Mouse (Mus musculus): Measurements from ENCODE around the gene Ahsg. TPM values are rescaled to one million over a fixed set of nuclear protein-coding genes. Genes with fewer than 3 reads are reported as not detected.

Gene Ahsg
- total and polyA plus RNA-seq, 2 experiments from 2014 or later, result 11.1 to 62.1 TPM

DNA sequence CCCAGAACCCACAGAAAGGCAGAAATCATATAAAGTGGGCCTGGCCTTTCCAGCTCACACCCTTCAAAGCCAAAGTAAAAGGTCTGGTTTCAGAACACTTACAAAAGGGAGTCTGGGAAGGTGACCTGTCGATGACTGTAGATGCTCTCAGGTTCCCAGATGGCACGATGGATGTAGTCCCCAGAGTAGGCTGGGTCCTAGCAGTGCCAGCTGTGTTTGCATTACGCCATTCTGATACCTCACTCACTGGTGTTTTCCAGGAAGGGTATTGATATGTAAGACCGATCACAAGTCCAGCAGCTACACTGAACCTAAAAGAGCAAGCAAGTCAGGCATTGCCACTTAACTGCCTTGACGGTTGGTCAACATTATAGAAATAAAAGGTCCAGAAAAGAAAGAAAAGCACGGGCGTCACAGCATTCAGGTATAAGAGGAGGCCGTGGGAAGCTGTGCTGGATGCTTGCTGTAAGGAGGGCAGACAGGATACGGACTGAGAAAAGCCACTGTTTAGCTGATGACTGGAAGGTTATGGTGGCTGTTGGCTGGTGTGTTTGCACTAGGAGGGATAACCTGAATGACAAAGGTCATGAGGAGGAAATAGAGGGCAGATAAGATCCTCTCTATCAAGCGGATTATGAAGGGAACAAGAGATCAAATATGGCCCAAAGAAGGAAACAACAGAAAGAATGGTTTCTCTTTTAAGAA lies 8.9 kb downstream of the Ahsg start:
- DNase-seq (ENCODE audit: low spot score) (no peak), ATAC-seq (ENCODE audit: insufficient read depth, low read depth) (no peak)
- H3K9me3 ChIP-seq (replicated peaks; ENCODE audit: control insufficient read depth, low read length), result no peaks in the 10 kb centered on the region
- H3K9ac ChIP-seq (replicated peaks; ENCODE audit: low read depth, low read length), result no peak overlapping the region
- TF ChIP-seq EP300 (IDR thresholded peaks at IDR 0.05; ENCODE audit: low read depth) (no peak), CTCF (IDR thresholded peaks at IDR 0.05; ENCODE audit: low read depth) (no peak)
- 68% methylated on average over 10 of the region's 10 CpGs for WGBS
- no peak overlapping the region for H3K27ac ChIP-seq (ENCODE audit: low read depth)
- no peaks in the 10 kb centered on the region for H3K4me1 ChIP-seq (ENCODE audit: control insufficient read depth, insufficient read depth)
- H3K4me2 ChIP-seq (ENCODE audit: low read depth, low read length), result no peak overlapping the region
- H3K27me3 ChIP-seq (ENCODE audit: control insufficient read depth, insufficient read depth, low read length), result no peaks in the 10 kb centered on the region
- H3K4me3 ChIP-seq (ENCODE audit: low read depth, low read length), result no peak overlapping the region
- no peaks in the 10 kb centered on the region for H3K36me3 ChIP-seq (replicated peaks; ENCODE audit: control insufficient read depth, insufficient read depth, low read length)

DNA sequence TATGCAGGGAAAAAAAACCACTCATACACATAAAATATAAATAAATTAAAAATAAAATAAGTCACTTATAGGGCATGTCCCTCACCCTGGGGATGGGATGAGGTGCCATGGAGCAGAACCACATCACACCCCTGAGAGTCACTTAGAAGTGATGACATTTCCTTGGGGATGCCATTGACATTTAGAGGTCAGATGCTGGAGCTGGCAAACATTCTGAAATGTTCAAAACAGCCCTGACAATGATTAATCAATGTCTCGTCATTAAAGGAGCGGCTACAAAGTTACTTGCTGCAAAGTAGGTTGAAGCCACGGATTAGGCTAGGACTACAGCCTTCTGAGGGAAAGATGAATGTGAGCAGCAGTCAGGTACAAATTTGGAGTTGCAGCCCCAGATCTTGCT lies 10.2 kb downstream of the Ahsg start:
- no peak for TF ChIP-seq CTCF (IDR thresholded peaks at IDR 0.05; ENCODE audit: low read depth)
- TF ChIP-seq EP300 (IDR thresholded peaks at IDR 0.05; ENCODE audit: low read depth), result no peak
- Histone ChIP-seq H3K4me3 (ENCODE audit: low read depth, low read length) (no peak overlapping the region), H3K9me3 (replicated peaks; ENCODE audit: control insufficient read depth, low read length) (no peaks in the 10 kb centered on the region), H3K36me3 (replicated peaks; ENCODE audit: control insufficient read depth, insufficient read depth, low read length) (no peaks in the 10 kb centered on the region), H3K9ac (replicated peaks; ENCODE audit: low read depth, low read length) (no peak overlapping the region), H3K27me3 (ENCODE audit: control insufficient read depth, insufficient read depth, low read length) (no peaks in the 10 kb centered on the region), H3K4me1 (ENCODE audit: control insufficient read depth, insufficient read depth) (no peaks in the 10 kb centered on the region), H3K27ac (ENCODE audit: low read depth) (no peak overlapping the region), H3K4me2 (ENCODE audit: low read depth, low read length) (no peak overlapping the region)
- ATAC-seq (ENCODE audit: insufficient read depth, low read depth) (no peak), DNase-seq (ENCODE audit: low spot score) (no peak)
- 70% methylated on average over 3 of the region's 3 CpGs for WGBS

DNA sequence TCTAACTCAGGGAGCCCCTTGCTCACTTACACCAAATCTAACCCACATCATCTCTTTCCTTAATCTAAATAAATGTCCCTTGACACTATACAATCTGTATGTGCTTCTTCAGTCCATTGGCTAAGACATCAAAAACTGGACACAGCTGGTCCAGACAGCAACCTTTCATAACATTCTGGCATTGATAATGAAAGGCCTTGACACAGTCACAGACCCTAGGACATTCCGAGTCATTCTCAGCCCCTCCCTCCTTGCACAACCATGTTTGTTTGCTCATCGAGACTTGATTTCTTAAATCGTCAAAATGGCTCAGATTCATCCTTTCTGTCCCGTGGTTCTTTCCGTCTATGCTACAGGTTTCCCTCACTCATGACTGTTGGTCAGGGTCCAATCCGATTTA lies 18.2 kb downstream of the Ahsg start:
- WGBS, result 83% methylated on average over 6 of the region's 6 CpGs
- TF ChIP-seq EP300 (IDR thresholded peaks at IDR 0.05; ENCODE audit: low read depth) (no peak), CTCF (IDR thresholded peaks at IDR 0.05; ENCODE audit: low read depth) (no peak)
- H3K4me1 ChIP-seq (ENCODE audit: control insufficient read depth, insufficient read depth), result no peaks in the 10 kb centered on the region
- H3K9me3 ChIP-seq (replicated peaks; ENCODE audit: control insufficient read depth, low read length), result no peaks in the 10 kb centered on the region
- H3K36me3 ChIP-seq (replicated peaks; ENCODE audit: control insufficient read depth, insufficient read depth, low read length), result no peaks in the 10 kb centered on the region
- ATAC-seq (ENCODE audit: insufficient read depth, low read depth) (no peak), DNase-seq (ENCODE audit: low spot score) (no peak)
- no peaks in the 10 kb centered on the region for H3K27me3 ChIP-seq (ENCODE audit: control insufficient read depth, insufficient read depth, low read length)
- no peak overlapping the region for H3K4me2 ChIP-seq (ENCODE audit: low read depth, low read length)
- no peak overlapping the region for H3K9ac ChIP-seq (replicated peaks; ENCODE audit: low read depth, low read length)
- no peak overlapping the region for H3K27ac ChIP-seq (ENCODE audit: low read depth)
- H3K4me3 ChIP-seq (ENCODE audit: low read depth, low read length), result no peak overlapping the region

DNA sequence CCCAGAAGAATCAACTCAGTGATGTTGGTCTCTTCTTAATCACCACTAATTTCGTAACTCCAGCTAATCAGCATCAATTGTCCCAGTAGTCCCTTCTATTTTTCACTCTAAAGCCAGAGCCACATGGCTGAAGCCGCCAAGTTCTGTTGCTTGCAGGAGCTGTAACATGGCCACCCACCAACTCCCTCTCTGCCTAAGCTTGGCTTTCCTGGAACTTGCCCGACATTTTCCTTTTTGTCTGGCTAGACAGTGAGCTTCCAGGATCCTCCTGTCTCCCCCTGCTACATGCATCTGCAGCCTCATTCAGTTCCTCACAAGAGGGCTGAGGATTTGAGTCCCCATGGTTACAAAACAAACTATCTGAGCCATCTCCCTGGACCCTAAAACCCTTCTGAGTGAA lies 20.9 kb downstream of the Ahsg start:
- no peak overlapping the region for H3K9ac ChIP-seq (replicated peaks; ENCODE audit: low read depth, low read length)
- no peaks in the 10 kb centered on the region for H3K36me3 ChIP-seq (replicated peaks; ENCODE audit: control insufficient read depth, insufficient read depth, low read length)
- H3K4me3 ChIP-seq (ENCODE audit: low read depth, low read length), result no peak overlapping the region
- no peaks in the 10 kb centered on the region for H3K27me3 ChIP-seq (ENCODE audit: control insufficient read depth, insufficient read depth, low read length)
- no peak overlapping the region for H3K27ac ChIP-seq (ENCODE audit: low read depth)
- no peaks in the 10 kb centered on the region for H3K9me3 ChIP-seq (replicated peaks; ENCODE audit: control insufficient read depth, low read length)
- no peak for TF ChIP-seq CTCF (IDR thresholded peaks at IDR 0.05; ENCODE audit: low read depth)
- no peak for TF ChIP-seq EP300 (IDR thresholded peaks at IDR 0.05; ENCODE audit: low read depth)
- ATAC-seq (ENCODE audit: insufficient read depth, low read depth) (no peak), DNase-seq (ENCODE audit: low spot score) (no peak)
- no peak overlapping the region for H3K4me2 ChIP-seq (ENCODE audit: low read depth, low read length)
- H3K4me1 ChIP-seq (ENCODE audit: control insufficient read depth, insufficient read depth), result no peaks in the 10 kb centered on the region
- WGBS, result 64% methylated on average over 3 of the region's 3 CpGs

DNA sequence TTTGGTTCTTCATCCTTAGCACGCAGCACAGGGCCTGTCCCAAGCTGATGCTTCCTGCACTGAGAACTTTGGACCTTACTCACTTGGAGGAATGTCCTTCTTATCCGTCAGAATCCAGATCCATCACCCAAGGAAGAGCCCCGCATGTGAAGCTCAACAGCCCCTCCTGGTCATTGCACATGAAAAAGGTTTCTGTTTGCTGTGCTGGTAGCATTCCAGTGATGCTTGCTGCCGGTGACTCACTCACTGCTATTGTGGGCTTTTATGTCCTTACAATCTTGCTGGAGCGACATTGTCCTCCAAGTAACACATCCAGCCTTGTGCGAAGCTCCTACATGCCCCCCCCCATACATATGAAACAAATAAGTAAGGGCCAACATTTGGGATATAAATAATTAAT lies 21.8 kb downstream of the Ahsg start:
- 49% methylated on average over 6 of the region's 6 CpGs for WGBS
- H3K36me3 ChIP-seq (replicated peaks; ENCODE audit: control insufficient read depth, insufficient read depth, low read length), result no peaks in the 10 kb centered on the region
- H3K27ac ChIP-seq (ENCODE audit: low read depth), result no peak overlapping the region
- no peak for ATAC-seq (ENCODE audit: insufficient read depth, low read depth)
- H3K4me2 ChIP-seq (ENCODE audit: low read depth, low read length), result no peak overlapping the region
- no peak overlapping the region for H3K9ac ChIP-seq (replicated peaks; ENCODE audit: low read depth, low read length)
- no peak for DNase-seq (ENCODE audit: low spot score)
- no peaks in the 10 kb centered on the region for H3K9me3 ChIP-seq (replicated peaks; ENCODE audit: control insufficient read depth, low read length)
- H3K4me1 ChIP-seq (ENCODE audit: control insufficient read depth, insufficient read depth), result no peaks in the 10 kb centered on the region
- H3K4me3 ChIP-seq (ENCODE audit: low read depth, low read length), result no peak overlapping the region
- no peaks in the 10 kb centered on the region for H3K27me3 ChIP-seq (ENCODE audit: control insufficient read depth, insufficient read depth, low read length)
- TF ChIP-seq CTCF (IDR thresholded peaks at IDR 0.05; ENCODE audit: low read depth) (no peak), EP300 (IDR thresholded peaks at IDR 0.05; ENCODE audit: low read depth) (no peak)

DNA sequence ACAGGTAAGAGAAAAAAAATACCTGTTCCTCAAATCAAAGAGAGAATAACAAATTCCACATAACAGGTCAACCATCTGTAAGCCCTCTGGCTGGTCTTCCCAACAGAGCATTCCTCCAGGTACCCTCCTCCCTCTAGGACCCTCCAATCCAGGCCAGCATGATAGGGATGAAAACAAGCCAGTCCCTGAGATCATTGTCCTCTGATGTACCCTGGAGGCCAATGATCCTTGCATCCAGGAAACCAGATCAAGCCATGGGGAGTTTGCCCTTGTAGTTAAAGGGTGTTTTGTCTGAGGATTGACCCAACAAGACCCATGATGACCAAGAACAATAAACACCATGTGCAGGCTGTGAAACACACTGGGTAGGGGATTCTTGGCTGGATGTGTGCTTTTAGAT lies 23.2 kb downstream of the Ahsg start:
- Histone ChIP-seq H3K4me2 (ENCODE audit: low read depth, low read length) (no peak overlapping the region), H3K27ac (ENCODE audit: low read depth) (no peak overlapping the region), H3K9me3 (replicated peaks; ENCODE audit: control insufficient read depth, low read length) (no peaks in the 10 kb centered on the region), H3K4me3 (ENCODE audit: low read depth, low read length) (no peak overlapping the region), H3K36me3 (replicated peaks; ENCODE audit: control insufficient read depth, insufficient read depth, low read length) (no peaks in the 10 kb centered on the region), H3K27me3 (ENCODE audit: control insufficient read depth, insufficient read depth, low read length) (no peaks in the 10 kb centered on the region), H3K4me1 (ENCODE audit: control insufficient read depth, insufficient read depth) (no peaks in the 10 kb centered on the region), H3K9ac (replicated peaks; ENCODE audit: low read depth, low read length) (no peak overlapping the region)
- ATAC-seq (ENCODE audit: insufficient read depth, low read depth) (no peak), DNase-seq (ENCODE audit: low spot score) (no peak)
- no peak for TF ChIP-seq EP300 (IDR thresholded peaks at IDR 0.05; ENCODE audit: low read depth)
- TF ChIP-seq CTCF (IDR thresholded peaks at IDR 0.05; ENCODE audit: low read depth), result no peak
